Mouse (Mus musculus): ENCODE results near the gene H2-DMb1. TPM values are rescaled to one million over a fixed set of nuclear protein-coding genes. Genes with fewer than 3 reads are reported as not detected.

H2-DMb1 gene
- total and polyA plus RNA-seq, 3 experiments = 60.7 to 147 (median 102) TPM

DNA sequence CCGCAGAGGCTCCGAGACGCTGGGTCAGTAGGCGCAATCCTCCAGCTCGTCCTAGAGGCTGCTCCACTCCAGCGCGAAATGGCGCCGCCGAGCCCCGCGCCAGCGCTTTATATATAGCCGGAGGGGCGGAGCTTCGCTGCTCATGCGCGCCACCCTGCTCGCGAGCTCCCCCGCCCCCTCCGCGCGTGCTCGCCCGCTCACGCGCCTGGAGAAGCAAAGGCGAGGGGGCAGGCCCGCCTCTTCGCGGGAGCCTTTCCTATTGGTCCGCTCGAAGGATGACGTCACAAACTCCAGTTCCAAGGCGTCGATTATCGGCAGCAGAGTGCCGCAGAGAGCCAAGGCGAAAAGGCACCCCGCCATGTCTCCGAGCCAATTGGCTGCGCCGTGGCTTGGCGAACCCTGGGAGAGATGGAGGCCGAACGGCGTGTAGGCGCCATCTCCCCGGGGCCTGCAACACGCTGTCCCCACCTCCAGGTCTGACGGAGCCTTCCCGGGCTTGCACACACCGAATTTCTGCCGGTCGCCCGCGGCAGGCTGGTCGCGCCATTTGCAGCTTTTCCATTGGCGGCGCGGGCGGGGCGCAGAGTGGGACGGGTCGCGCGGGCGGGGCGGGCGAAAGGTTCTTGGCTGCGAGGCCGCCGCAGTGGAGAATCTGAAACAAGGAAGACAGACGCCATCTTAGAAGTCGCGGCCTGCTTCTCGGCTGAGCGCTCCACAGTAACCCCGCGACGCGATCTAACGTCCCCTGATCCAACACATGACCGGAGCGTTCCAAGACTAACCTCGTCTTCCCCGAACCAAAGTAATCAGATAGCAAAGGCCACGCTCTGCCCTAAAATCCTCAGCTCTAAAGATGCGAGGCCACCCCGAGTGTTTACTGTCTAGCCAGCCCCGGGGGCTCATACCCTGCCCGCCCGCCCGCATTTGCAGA, 33.4 kb upstream of the H2-DMb1 start, which contains the start of gene H2-DMa:
Gene H2-DMa (plus strand): TSS at position 293 of the 931 bp plus-strand sequence.
- peak within 1 kb of the TSS; percentile 24 for H3K4me2 ChIP-seq (ENCODE audit: insufficient read depth, low read depth, poor library complexity, severe bottlenecking)
- peak within 1 kb of the TSS; percentile 98 for H3K27ac ChIP-seq (ENCODE audit: insufficient read depth, low read depth)
- in situ Hi-C loops (cut with MboI; ENCODE audit: low pct_ligation_motif_present, low pct_unique_long_range_greater_than_20kb, low sequenced_read_pairs) (no loop called here), dilution Hi-C loops (cut with MboI; ENCODE audit: extremely low pct_ligation_motif_present, extremely low pct_unique_long_range_greater_than_20kb, low sequenced_read_pairs) (no loop called here)
- no peaks in the 10 kb centered on the region for H3K27me3 ChIP-seq (replicated peaks)
- H3K79me2 ChIP-seq (replicated peaks; ENCODE audit: control insufficient read depth, extremely low read depth, insufficient read depth, poor library complexity, severe bottlenecking) = peaks cover 57% of the 10 kb centered on the region
- peak within 1 kb of the TSS; percentile 93 to 100 (median 100) for H3K4me3 ChIP-seq (replicated peaks in 1 of 3; ENCODE audit: low read depth in 2 of 3, low read length in 2 of 3, poor library complexity in 1 of 3)
- TF ChIP-seq UBTF (IDR thresholded peaks at IDR 0.05; ENCODE audit: low read depth, low read length) (no peak), TCF12 (IDR thresholded peaks at IDR 0.05; ENCODE audit: low read depth, low read length) (peak; percentile 95), EP300 (IDR thresholded peaks at IDR 0.05; ENCODE audit: low read length) (no peak), SMC3 (IDR thresholded peaks at IDR 0.05; ENCODE audit: low read depth, low read length) (no peak), HCFC1 (IDR thresholded peaks at IDR 0.05; ENCODE audit: low read depth, low read length) (peak; percentile 54), CHD2 (IDR thresholded peaks at IDR 0.05; ENCODE audit: low read length) (peak; percentile 62), JUN (IDR thresholded peaks at IDR 0.05; ENCODE audit: insufficient read depth, low read depth, low read length) (peak; percentile 50; the same call in 1 of the 2 replicates), POLR2AphosphoS2 (IDR thresholded peaks at IDR 0.05; ENCODE audit: low read depth, low read length) (peak; percentile 98), TBP (conservative IDR thresholded peaks at IDR 0.05; ENCODE audit: low read depth, low read length) (peak; percentile 96), RAD21 (IDR thresholded peaks at IDR 0.05; ENCODE audit: low read depth, low read length) (no peak), MAFK (IDR thresholded peaks at IDR 0.05; ENCODE audit: insufficient replicate concordance, low read length) (no peak), MEF2A (IDR thresholded peaks at IDR 0.05; ENCODE audit: borderline replicate concordance, low read depth, low read length) (peak; percentile 30), BHLHE40 (IDR thresholded peaks at IDR 0.05; ENCODE audit: low read depth, low read length) (peak; percentile 90), MYC (IDR thresholded peaks at IDR 0.05; ENCODE audit: low read depth, low read length) (0 out of 2 replicates have a peak, but pooled peaks have one; percentile 58), MAX (IDR thresholded peaks at IDR 0.05; ENCODE audit: low read length) (peak; percentile 93), USF2 (conservative IDR thresholded peaks at IDR 0.05; ENCODE audit: low read depth, low read length) (no peak), MXI1 (IDR thresholded peaks at IDR 0.05; ENCODE audit: low read depth, low read length) (no peak; the same call in 1 of the 2 replicates), E2F4 (IDR thresholded peaks at IDR 0.05; ENCODE audit: insufficient replicate concordance, low read depth, low read length) (peak; percentile 69; the same call in 1 of the 2 replicates), NELFE (IDR thresholded peaks at IDR 0.05; ENCODE audit: low read depth, low read length) (peak; percentile 100), POLR2A (IDR thresholded peaks at IDR 0.05; ENCODE audit: low read depth, low read length) (peak; percentile 100), CTCF (conservative IDR thresholded peaks at IDR 0.05 in 1 of 2, IDR thresholded peaks at IDR 0.05 in 1 of 2; ENCODE audit: low read depth in 2 of 2, low read length in 2 of 2) (no peak), ELF1 (IDR thresholded peaks at IDR 0.05; ENCODE audit: low read depth, low read length) (peak; percentile 9; the same call in 1 of the 2 replicates), GABPA (IDR thresholded peaks at IDR 0.05; ENCODE audit: insufficient replicate concordance, low read depth, low read length) (no peak), ETS1 (conservative IDR thresholded peaks at IDR 0.05; ENCODE audit: low read depth, low read length) (peak; percentile 48), NRF1 (IDR thresholded peaks at IDR 0.05; ENCODE audit: low read depth, low read length) (peak; percentile 90), MAZ (IDR thresholded peaks at IDR 0.05; ENCODE audit: low read depth, low read length) (peak; percentile 91), IRF4 (IDR thresholded peaks at IDR 0.05; ENCODE audit: low read depth, low read length) (no peak), ZNF384 (IDR thresholded peaks at IDR 0.05; ENCODE audit: low read depth, low read length) (no peak), JUND (conservative IDR thresholded peaks at IDR 0.05; ENCODE audit: low read depth, low read length) (peak; percentile 32; the same call in 1 of the 2 replicates), SIN3A (IDR thresholded peaks at IDR 0.05; ENCODE audit: low read length) (no peak; the same call in 1 of the 2 replicates), KAT2A (IDR thresholded peaks at IDR 0.05; ENCODE audit: insufficient replicate concordance, low read length) (0 out of 2 replicates have a peak, but pooled peaks have one; percentile 8), ZKSCAN1 (IDR thresholded peaks at IDR 0.05; ENCODE audit: borderline replicate concordance, low read depth, low read length) (no peak), ZMIZ1 (IDR thresholded peaks at IDR 0.05; ENCODE audit: low read depth, low read length) (peak; percentile 100)
- H3K9me3 ChIP-seq (replicated peaks; ENCODE audit: low read length) = no peaks in the 10 kb centered on the region
- peaks cover 12 to 28% of the 10 kb centered on the region in 2 experiments for H3K4me1 ChIP-seq (ENCODE audit: control insufficient read depth in 1 of 2, insufficient read depth in 2 of 2)
- DNase-seq (ENCODE audit: extremely low read depth) = peak; percentile 99
- H3K9ac ChIP-seq (ENCODE audit: insufficient read depth, low read depth) = peak within 1 kb of the TSS; percentile 99
- H3K36me3 ChIP-seq (replicated peaks in 1 of 2; ENCODE audit: control insufficient read depth in 1 of 2, insufficient read depth in 1 of 2, low read length in 1 of 2) = peaks cover 41 to 50% of the 10 kb centered on the region in 2 experiments
